Comparison of ENCODE assay signal across 16 mouse cellular contexts in genomic region chr7:126655695-126656094, GRCm38 (mm10). TPM values are rescaled to one million over a fixed set of nuclear protein-coding genes. Genes with fewer than 3 reads are reported as not detected.
A peak's percentile ranks its signal among the peaks of the same experiment; 100 is the strongest.
DNase-seq lines count a peak whose midpoint lies in the region; ATAC-seq and TF ChIP-seq lines count a peak whose summit lies in the region.
"Had no signal": no experiment of that assay in that cellular context is flagged by ENCODE, and none has a peak within 500 bp of the region (broad histone marks: within the 10 kb centered on the region; RNA-seq: fewer than 3 reads in every experiment).

No protein-coding gene starts in this region.

- peaks cover 10% of the 10 kb centered on the region; the same call in 1 of the 2 replicates for H3K4me1 ChIP-seq in spleen, adult 2 months (ENCODE audit: control insufficient read depth, insufficient read depth, insufficient read length)
- H3K4me1 ChIP-seq in liver, embryonic 12.5 days = peaks cover 66% of the 10 kb centered on the region
- peaks cover 2% of the 10 kb centered on the region; the same call in 1 of the 2 replicates for H3K4me1 ChIP-seq in midbrain, embryonic 15.5 days
- H3K4me1 ChIP-seq: heart, embryonic 15.5 days had no signal

- H3K4me3 ChIP-seq in spleen, adult 2 months (ENCODE audit: extremely low read depth, insufficient read depth, insufficient read length) = no peak overlapping the region
- no peak overlapping the region for H3K4me3 ChIP-seq in liver, embryonic 12.5 days
- no peak overlapping the region for H3K4me3 ChIP-seq in midbrain, embryonic 15.5 days
- H3K4me3 ChIP-seq: heart, embryonic 15.5 days; lung, embryonic 15.5 days; myocyte had no signal

- no peak overlapping the region for H3K4me2 ChIP-seq in liver, embryonic 12.5 days
- H3K4me2 ChIP-seq in midbrain, embryonic 15.5 days = no peak overlapping the region
- H3K4me2 ChIP-seq: heart, embryonic 15.5 days; lung, embryonic 15.5 days had no signal

- 0 out of 2 replicates have a peak overlapping the region, but pooled peaks have one; percentile 17 for H3K9ac ChIP-seq in liver, embryonic 12.5 days
- no peak overlapping the region for H3K9ac ChIP-seq in midbrain, embryonic 15.5 days
- H3K9ac ChIP-seq: heart, embryonic 15.5 days; lung, embryonic 15.5 days had no signal

- no peaks in the 10 kb centered on the region for H3K9me3 ChIP-seq in liver, embryonic 12.5 days (replicated peaks)
- no peaks in the 10 kb centered on the region for H3K9me3 ChIP-seq in midbrain, embryonic 15.5 days
- H3K9me3 ChIP-seq: heart, embryonic 15.5 days; lung, embryonic 15.5 days had no signal

- no peaks in the 10 kb centered on the region for H3K27me3 ChIP-seq in spleen, adult 2 months (ENCODE audit: control insufficient read depth, insufficient read depth, low read length)
- H3K27me3 ChIP-seq in liver, embryonic 12.5 days (replicated peaks) = no peaks in the 10 kb centered on the region
- no peaks in the 10 kb centered on the region for H3K27me3 ChIP-seq in splenic B cell, adult 2 months (ENCODE audit: control insufficient read depth, insufficient read depth, low read length, poor library complexity, severe bottlenecking)
- H3K27me3 ChIP-seq in midbrain, embryonic 15.5 days (replicated peaks) = no peaks in the 10 kb centered on the region
- H3K27me3 ChIP-seq: heart, embryonic 15.5 days; lung, embryonic 15.5 days; Patski had no signal

- no peak for TF ChIP-seq POLR2A in spleen, adult 2 months (IDR thresholded peaks at IDR 0.05; ENCODE audit: low read depth, low read length)

- 31% methylated on average over 3 of the region's 3 CpGs for WGBS in spleen, adult 2 months
- 58% methylated on average over 3 of the region's 3 CpGs for WGBS in liver, embryonic 12.5 days (ENCODE audit: insufficient replicate concordance)
- 91% methylated on average over 3 of the region's 3 CpGs for WGBS in midbrain, embryonic 15.5 days

- H3K36me3 ChIP-seq in spleen, adult 2 months (ENCODE audit: control insufficient read depth, insufficient read depth, low read length) = no peaks in the 10 kb centered on the region
- peaks cover 10% of the 10 kb centered on the region; the same call in 1 of the 2 replicates for H3K36me3 ChIP-seq in liver, embryonic 12.5 days
- H3K36me3 ChIP-seq in splenic B cell, adult 2 months (ENCODE audit: control insufficient read depth, insufficient read depth, low read length, poor library complexity, severe bottlenecking) = 0 out of 2 replicates have a peak, but pooled peaks cover 4% of the 10 kb centered on the region
- no peaks in the 10 kb centered on the region for H3K36me3 ChIP-seq in midbrain, embryonic 15.5 days (replicated peaks)
- H3K36me3 ChIP-seq: heart, embryonic 15.5 days; lung, embryonic 15.5 days had no signal

- peak overlapping the region; percentile 42 for H3K27ac ChIP-seq in spleen, adult 2 months (ENCODE audit: insufficient read depth, low read length)
- H3K27ac ChIP-seq in liver, embryonic 12.5 days = peak overlapping the region; percentile 70
- H3K27ac ChIP-seq in midbrain, embryonic 15.5 days = no peak overlapping the region
- H3K27ac ChIP-seq: heart, embryonic 15.5 days; lung, embryonic 15.5 days; stomach, postnatal 0 days had no signal

- DNase-seq in spleen, adult 2 months (ENCODE audit: low read depth in 1 of 2, low spot score in 2 of 2) = peak; percentile 34 to 52
- no peak for DNase-seq in spleen, postnatal 4 days (ENCODE audit: low spot score in 2 of 2)
- DNase-seq in T-cell, adult 2 months (ENCODE audit: low spot score) = peak; percentile 75
- DNase-seq in splenic B cell, adult 2 months (ENCODE audit: low read depth, low spot score) = peak; percentile 74
- no peak for DNase-seq in layer of hippocampus, adult 8-10 months (ENCODE audit: low spot score in 2 of 2)
- no peak for DNase-seq in urinary bladder, adult 2 months (ENCODE audit: low spot score)
- DNase-seq: cerebellum, postnatal 36 days; kidney, adult 9 months; right cerebral cortex, adult 18-20 months had no signal

- TF ChIP-seq CTCF in spleen, adult 2 months (IDR thresholded peaks at IDR 0.05; ENCODE audit: extremely low read depth, insufficient read depth, insufficient read length, insufficient replicate concordance) = no peak

- 0 out of 2 replicates have a peak, but pooled peaks have one; percentile 25 for ATAC-seq in liver, embryonic 12.5 days
- ATAC-seq in midbrain, embryonic 15.5 days (replicated peaks) = no peak
- ATAC-seq: Patski had no signal

RNA-seq across cellular contexts. Expression of gene Sgf29, which starts 6.6 kb away (rescaled TPM):
- 31.4 and 32.3 TPM in 2 replicates for polyA plus RNA-seq in spleen, adult 2 months (2012; rRNA removed)
- polyA plus RNA-seq in liver, embryonic 12.5 days (2016; fragmentation: Nextera tagmentation; extraction: Ambion mirVana) = 36.3 and 42.4 TPM in 2 replicates
- 10 to 100 TPM; 21.7 to 34.8 (median 33.7) TPM for total RNA-seq in layer of hippocampus, adult 8-10 months (2022)
- polyA plus RNA-seq in midbrain, embryonic 15.5 days (2015; fragmentation: Nextera tagmentation; extraction: Ambion mirVana) = 62.3 and 72.4 TPM in 2 replicates
- polyA plus RNA-seq in urinary bladder, adult 2 months (2012; rRNA removed) = 24.5 and 27.7 TPM in 2 replicates

RNA-seq across cellular contexts. Expression of gene Sult1a1, which starts 20.5 kb away (rescaled TPM):
- 10.5 and 12.9 TPM in 2 replicates for polyA plus RNA-seq in spleen, adult 2 months (2012; rRNA removed)
- 0.24 and 0.50 TPM in 2 replicates for polyA plus RNA-seq in liver, embryonic 12.5 days (2016; fragmentation: Nextera tagmentation; extraction: Ambion mirVana)
- total RNA-seq in layer of hippocampus, adult 8-10 months (2022) = 10 to 100 TPM in 1 of 4 experiments, 1 to 10 TPM in 3; 6.6 to 13.0 (median 8.6) TPM
- 8.3 and 8.9 TPM in 2 replicates for polyA plus RNA-seq in midbrain, embryonic 15.5 days (2015; fragmentation: Nextera tagmentation; extraction: Ambion mirVana)
- polyA plus RNA-seq in urinary bladder, adult 2 months (2012; rRNA removed) = 28.5 and 29.2 TPM in 2 replicates
- polyA plus RNA-seq: myocyte had no signal

RNA-seq across cellular contexts. Expression of gene Nupr1, which starts 25.0 kb away (rescaled TPM):
- 28.8 and 42.3 TPM in 2 replicates for polyA plus RNA-seq in spleen, adult 2 months (2012; rRNA removed)
- 3.2 and 3.7 TPM in 2 replicates for polyA plus RNA-seq in liver, embryonic 12.5 days (2016; fragmentation: Nextera tagmentation; extraction: Ambion mirVana)
- 10 to 100 TPM; 10.4 to 15.3 (median 13.2) TPM for total RNA-seq in layer of hippocampus, adult 8-10 months (2022)
- 11.5 and 13.0 TPM in 2 replicates for polyA plus RNA-seq in midbrain, embryonic 15.5 days (2015; fragmentation: Nextera tagmentation; extraction: Ambion mirVana)
- polyA plus RNA-seq in urinary bladder, adult 2 months (2012; rRNA removed) = 67.1 and 82.3 TPM in 2 replicates

RNA-seq across cellular contexts. Expression of gene Bola2, which starts 39.5 kb away (rescaled TPM):
- polyA plus RNA-seq in spleen, adult 2 months (2012; rRNA removed) = 37.4 and 51.8 TPM in 2 replicates
- polyA plus RNA-seq in liver, embryonic 12.5 days (2016; fragmentation: Nextera tagmentation; extraction: Ambion mirVana) = 134 and 153 TPM in 2 replicates
- total RNA-seq in layer of hippocampus, adult 8-10 months (2022) = 100 to 1,000 TPM in 1 of 4 experiments, 10 to 100 TPM in 3; 73.9 to 105 (median 92.5) TPM
- 116 and 126 TPM in 2 replicates for polyA plus RNA-seq in midbrain, embryonic 15.5 days (2015; fragmentation: Nextera tagmentation; extraction: Ambion mirVana)
- 32.6 and 37.6 TPM in 2 replicates for polyA plus RNA-seq in urinary bladder, adult 2 months (2012; rRNA removed)

RNA-seq across cellular contexts. Expression of gene Slx1b, which starts 39.9 kb away (rescaled TPM):
- 13.2 and 19.5 TPM in 2 replicates for polyA plus RNA-seq in spleen, adult 2 months (2012; rRNA removed)
- 4.5 and 5.1 TPM in 2 replicates for polyA plus RNA-seq in liver, embryonic 12.5 days (2016; fragmentation: Nextera tagmentation; extraction: Ambion mirVana)
- 10 to 100 TPM; 19.7 to 21.0 (median 20.1) TPM for total RNA-seq in layer of hippocampus, adult 8-10 months (2022)
- polyA plus RNA-seq in midbrain, embryonic 15.5 days (2015; fragmentation: Nextera tagmentation; extraction: Ambion mirVana) = 18.3 and 20.9 TPM in 2 replicates
- 19.3 and 22.5 TPM in 2 replicates for polyA plus RNA-seq in urinary bladder, adult 2 months (2012; rRNA removed)

Comparison
In these comparisons a context has a peak if more than half of its experiments do, and no peak if none do; other contexts are left out.
1. DNase-seq: peak in spleen, adult 2 months (2 of 2), T-cell, adult 2 months (single experiment) and splenic B cell, adult 2 months (single experiment); none in spleen, postnatal 4 days (0 of 2), layer of hippocampus, adult 8-10 months (0 of 2) and urinary bladder, adult 2 months (single experiment).